Mouse (Mus musculus): Measurements from ENCODE around the gene Aff3. TPM values are rescaled to one million over a fixed set of nuclear protein-coding genes. Genes with fewer than 3 reads are reported as not detected.

Gene Aff3
- total RNA-seq, 2 experiments from 2014 or later = 3.7 to 4.6 TPM

- DNase-seq = no peak
Measured at GRCm38 (mm10) chr1:38657606-38658005, 7.1 kb downstream of the Aff3 start.

- DNase-seq = no peak
Measured at GRCm38 (mm10) chr1:38654981-38655540, 9.7 kb downstream of the Aff3 start.

GRCm38 (mm10) chr1:38650031-38650430 is 14.7 kb downstream of the Aff3 start:
- DNase-seq = no peak

GRCm38 (mm10) chr1:38649174-38649573 is 15.6 kb downstream of the Aff3 start:
- no peak for DNase-seq

GRCm38 (mm10) chr1:38642288-38642687 is 22.5 kb downstream of the Aff3 start:
- DNase-seq = no peak

GRCm38 (mm10) chr1:38639669-38640068 is 25.1 kb downstream of the Aff3 start:
- no peak for DNase-seq

- DNase-seq = no peak
Measured at GRCm38 (mm10) chr1:38635596-38635995, 29.2 kb downstream of the Aff3 start.

GRCm38 (mm10) chr1:38634081-38634480 is 30.7 kb downstream of the Aff3 start:
- no peak for DNase-seq

- DNase-seq = no peak
Measured at GRCm38 (mm10) chr1:38632461-38633180, 32.1 kb downstream of the Aff3 start.

GRCm38 (mm10) chr1:38631501-38632279 is 33.1 kb downstream of the Aff3 start:
- DNase-seq = no peak

- DNase-seq = no peak
Measured at GRCm38 (mm10) chr1:38628901-38629585, 35.7 kb downstream of the Aff3 start.

- no peak for DNase-seq
Measured at GRCm38 (mm10) chr1:38628426-38628825, 36.3 kb downstream of the Aff3 start.

GRCm38 (mm10) chr1:38627683-38628361 is 36.9 kb downstream of the Aff3 start:
- DNase-seq = no peak

GRCm38 (mm10) chr1:38626739-38627661 is 37.8 kb downstream of the Aff3 start:
- peak; percentile 68 to 74 for DNase-seq

GRCm38 (mm10) chr1:38626388-38626738 is 38.4 kb downstream of the Aff3 start:
- DNase-seq = no peak

- DNase-seq = no peak
Measured at GRCm38 (mm10) chr1:38621840-38622239, 42.9 kb downstream of the Aff3 start.

GRCm38 (mm10) chr1:38620401-38620800 is 44.4 kb downstream of the Aff3 start:
- no peak for DNase-seq

GRCm38 (mm10) chr1:38606741-38607140 is 58.0 kb downstream of the Aff3 start:
- no peak for DNase-seq

- DNase-seq = no peak
Measured at GRCm38 (mm10) chr1:38605426-38605825, 59.3 kb downstream of the Aff3 start.

GRCm38 (mm10) chr1:38604611-38605010 is 60.1 kb downstream of the Aff3 start:
- DNase-seq = no peak
